Mouse (Mus musculus) neural tube, embryonic 12.5 days (tissue): ENCODE results near the gene Dtl. TPM values are rescaled to one million over a fixed set of nuclear protein-coding genes. Genes with fewer than 3 reads are reported as not detected.
"Not testable (repeated sequence)": the region's sequence is repeated elsewhere in the genome, so short reads cannot be mapped to it uniquely, and the experiment has no call there.

Source experiments
- ATAC-seq: fragments of 200-750 bp; cut with Nextera tagmentation; 2 replicates; pipeline ENCODE4 v1.8.0; 2017; ENCODE audit warnings: low read depth, mild to moderate bottlenecking, moderate TSS enrichment, moderate library complexity; ENCODE audit not compliant: low FRiP score
- H3K27ac ChIP-seq: fragments of 300-500 bp; sonication (generic); 2 replicates; pipeline ENCODE4 v1.5.1; 2016
- H3K27me3 ChIP-seq: fragments of 300-500 bp; sonication (generic); replicated peaks from 2 replicates; pipeline ENCODE4 v1.6.1; 2016; ENCODE audit warnings: mild to moderate bottlenecking
- H3K36me3 ChIP-seq: fragments of 300-500 bp; sonication (generic); 2 replicates; pipeline ENCODE4 v1.6.1; 2016; ENCODE audit warnings: mild to moderate bottlenecking
- H3K4me1 ChIP-seq: fragments of 300-500 bp; sonication (generic); 2 replicates; pipeline ENCODE4 v1.6.1; 2016
- H3K4me2 ChIP-seq: fragments of 300-500 bp; sonication (generic); replicated peaks from 2 replicates; pipeline ENCODE4 v1.6.1; 2016; ENCODE audit warnings: mild to moderate bottlenecking
- H3K4me3 ChIP-seq: fragments of 300-500 bp; sonication (generic); 2 replicates; pipeline ENCODE4 v1.5.1; 2016
- H3K9ac ChIP-seq: fragments of 300-500 bp; sonication (generic); 2 replicates; pipeline ENCODE4 v1.6.1; 2016; ENCODE audit warnings: mild to moderate bottlenecking
- H3K9me3 ChIP-seq: fragments of 300-500 bp; sonication (generic); 2 replicates; pipeline ENCODE4 v1.6.1; 2016; ENCODE audit warnings: mild to moderate bottlenecking
- WGBS: fragments of 180-500 bp; shearing (Covaris S2); methylation state at CpG from one replicate; pipeline ENCODE4 v1.1.7; 2016; 5-methylcytosine and 5-hydroxymethylcytosine counted together
- polyA plus RNA-seq: library from polyadenylated mRNA; unstranded; fragments of >200 nt; fragmentation: Nextera tagmentation; extraction: Ambion mirVana; gene quantifications from 2 replicates; pipeline ENCODE4 v1.2.1, GENCODE M21; 2016

Gene Dtl
- polyA plus RNA-seq, 1 experiment from 2014 or later: 34.1 TPM

DNA sequence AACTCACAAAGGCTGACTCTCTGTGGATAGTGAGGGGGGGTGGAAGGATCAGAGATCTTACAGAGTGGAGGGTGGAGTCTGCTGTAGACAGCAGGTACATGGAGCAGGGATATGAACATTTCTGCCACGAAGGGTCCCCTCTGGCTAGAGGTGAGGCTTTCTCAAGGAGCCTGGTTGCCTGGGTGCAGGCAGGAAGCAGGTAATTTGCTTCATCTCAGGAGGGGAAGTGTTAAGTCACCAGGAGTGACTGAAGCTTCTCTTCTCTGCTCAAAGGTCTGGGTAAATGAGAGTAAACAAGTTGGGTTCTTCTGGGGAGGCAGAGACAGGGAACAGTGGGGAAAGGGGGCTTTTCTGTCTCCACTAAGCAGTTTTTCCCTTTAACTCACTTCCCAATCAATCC, 44.3 kb downstream of the Dtl start:
- Histone ChIP-seq H3K27ac (no peak overlapping the region), H3K27me3 (no peaks in the 10 kb centered on the region), H3K4me2 (no peak overlapping the region), H3K9ac (no peak overlapping the region), H3K4me1 (no peaks in the 10 kb centered on the region), H3K4me3 (no peak overlapping the region), H3K36me3 (no peaks in the 10 kb centered on the region), H3K9me3 (no peaks in the 10 kb centered on the region)
- WGBS: 60% methylated on average over 1 of the region's 1 CpGs
- ATAC-seq: no peak

DNA sequence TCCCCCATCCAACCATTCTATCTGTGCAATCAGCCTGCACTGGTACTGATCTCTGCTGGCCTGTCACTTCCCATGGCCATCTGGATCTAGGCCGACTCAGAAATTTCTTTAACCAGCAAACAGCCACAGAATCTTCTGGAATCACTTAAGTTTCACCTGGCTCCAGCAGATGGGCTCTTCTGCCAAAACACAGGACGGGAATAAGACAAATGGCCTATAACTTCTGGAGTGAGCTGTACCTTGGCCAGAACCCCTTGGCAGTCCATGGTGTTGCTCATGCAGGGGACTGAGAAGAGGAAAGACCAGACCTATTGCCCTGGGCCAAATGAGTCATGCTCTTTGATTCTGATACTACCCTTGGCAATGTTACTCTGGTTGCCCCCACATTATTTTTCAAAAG, 45.9 kb downstream of the Dtl start:
- Histone ChIP-seq H3K27me3 (no peaks in the 10 kb centered on the region), H3K4me3 (no peak overlapping the region), H3K4me1 (no peaks in the 10 kb centered on the region), H3K36me3 (no peaks in the 10 kb centered on the region), H3K9me3 (no peaks in the 10 kb centered on the region), H3K9ac (no peak overlapping the region), H3K4me2 (no peak overlapping the region), H3K27ac (no peak overlapping the region)
- 84% methylated on average over 2 of the region's 2 CpGs for WGBS
- no peak for ATAC-seq

DNA sequence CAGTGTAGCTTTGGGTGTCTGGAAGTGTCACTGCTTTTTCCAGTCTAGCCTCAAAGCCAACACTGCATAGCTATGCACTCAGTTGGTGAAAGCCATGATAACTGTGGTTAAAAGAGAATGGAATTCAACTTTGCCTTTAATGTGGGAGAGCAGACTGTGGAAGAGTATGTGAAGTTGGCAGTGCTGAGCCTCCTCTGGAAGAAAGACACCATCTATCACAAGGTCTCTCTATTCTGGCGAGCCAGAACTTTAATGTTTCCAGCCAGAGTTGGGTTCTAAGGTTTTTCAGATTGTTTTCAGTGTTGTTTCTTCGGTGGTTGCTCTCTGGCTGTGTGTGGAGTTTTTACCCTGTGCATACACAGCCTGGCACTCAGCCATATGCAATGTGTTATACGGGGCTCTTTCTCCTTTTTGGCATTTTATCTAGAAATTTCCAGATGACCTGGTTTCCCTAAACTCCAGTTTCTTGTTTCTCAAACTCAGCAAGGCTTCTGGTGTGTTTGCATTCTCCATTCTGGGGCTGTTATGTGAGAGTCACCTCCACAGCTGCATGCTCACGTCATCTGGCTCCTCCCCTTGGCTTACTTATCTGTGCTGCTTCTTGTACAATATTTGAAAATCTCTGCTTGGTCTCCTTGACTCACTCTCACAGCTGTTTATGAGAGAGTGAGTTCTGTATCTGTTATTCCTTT, 47.3 kb downstream of the Dtl start:
- no peaks in the 10 kb centered on the region for H3K36me3 ChIP-seq
- no peak overlapping the region for H3K27ac ChIP-seq
- H3K4me1 ChIP-seq: no peaks in the 10 kb centered on the region
- H3K9ac ChIP-seq: no peak overlapping the region
- H3K4me3 ChIP-seq: no peak overlapping the region
- no peaks in the 10 kb centered on the region for H3K27me3 ChIP-seq
- 82% methylated on average over 4 of the region's 4 CpGs for WGBS
- ATAC-seq: no peak
- H3K4me2 ChIP-seq: no peak overlapping the region
- H3K9me3 ChIP-seq: no peaks in the 10 kb centered on the region

DNA sequence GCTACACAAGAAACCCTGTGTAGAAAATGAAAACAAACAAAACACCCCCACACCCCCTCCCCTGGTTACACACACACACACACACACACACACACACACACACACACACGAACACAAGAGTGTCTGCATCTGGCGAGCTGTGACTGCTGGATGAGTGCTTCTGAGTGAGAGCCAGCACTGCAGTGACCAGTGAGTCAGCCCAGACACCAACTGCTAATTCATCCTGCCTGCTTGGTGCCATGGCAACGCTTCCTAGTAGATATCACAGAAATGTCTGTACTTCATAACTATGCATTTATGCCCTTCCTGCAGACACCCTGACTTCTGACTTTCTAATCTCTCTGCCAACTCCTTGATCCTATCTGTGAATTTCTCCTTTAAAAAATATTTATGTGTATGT, 48.3 kb downstream of the Dtl start:
- H3K4me2 ChIP-seq: no peak overlapping the region
- WGBS: 78% methylated on average over 3 of the region's 3 CpGs

DNA sequence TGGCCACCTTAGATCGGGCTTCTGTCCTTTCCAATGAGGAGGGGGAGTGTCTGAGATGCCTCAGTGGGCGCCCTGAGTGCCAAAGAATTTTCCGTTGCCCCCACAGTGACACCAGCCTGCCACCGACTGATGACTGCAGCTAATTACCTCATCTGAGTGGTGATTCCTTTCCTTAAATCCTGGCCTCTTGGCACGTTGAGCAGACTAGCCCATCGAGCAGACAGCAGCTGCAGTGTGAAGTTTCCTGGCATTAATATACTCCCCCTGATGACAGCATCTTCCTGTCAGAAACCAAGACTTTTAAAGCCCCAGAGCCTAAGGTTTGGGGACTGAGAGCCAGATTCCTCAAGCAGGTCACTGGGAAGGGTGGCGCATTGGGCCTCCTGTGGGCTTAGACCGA, 53.9 kb downstream of the Dtl start:
- no peaks in the 10 kb centered on the region for H3K36me3 ChIP-seq
- H3K9me3 ChIP-seq: no peaks in the 10 kb centered on the region
- H3K27ac ChIP-seq: no peak overlapping the region
- H3K27me3 ChIP-seq: no peaks in the 10 kb centered on the region
- H3K4me2 ChIP-seq: no peak overlapping the region
- 84% methylated on average over 8 of the region's 8 CpGs for WGBS
- ATAC-seq: no peak
- no peak overlapping the region for H3K4me3 ChIP-seq
- no peak overlapping the region for H3K9ac ChIP-seq
- H3K4me1 ChIP-seq: no peaks in the 10 kb centered on the region

More for the DNA sequence above, 48.3 kb downstream of the Dtl start:
- Histone ChIP-seq H3K27ac (no peak overlapping the region), H3K27me3 (no peaks in the 10 kb centered on the region), H3K9me3 (no peaks in the 10 kb centered on the region), H3K36me3 (no peaks in the 10 kb centered on the region), H3K4me1 (no peaks in the 10 kb centered on the region), H3K4me3 (no peak overlapping the region), H3K9ac (no peak overlapping the region)
- no peak for ATAC-seq

DNA sequence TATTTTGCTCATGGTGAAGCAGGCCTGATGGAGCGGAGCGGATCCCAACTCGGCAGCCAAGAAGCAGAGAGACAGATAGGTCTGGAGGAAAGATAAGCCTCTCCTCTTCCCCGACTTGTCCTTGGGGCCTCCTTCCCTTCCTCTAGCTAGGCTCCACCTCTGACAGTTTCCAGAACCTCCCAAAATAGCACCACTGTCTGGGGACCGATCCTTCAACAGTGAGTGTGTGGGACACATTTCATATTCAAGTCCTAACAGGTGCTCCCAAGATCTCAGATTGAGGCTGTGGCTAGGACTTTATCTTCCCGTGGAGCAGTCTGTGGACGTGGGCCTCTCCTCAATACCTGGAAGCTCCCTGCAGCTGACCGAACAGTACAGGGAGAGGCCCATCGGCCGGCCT, 54.7 kb downstream of the Dtl start:
- 90% methylated on average over 10 of the region's 10 CpGs for WGBS
- ATAC-seq: no peak
- Histone ChIP-seq H3K9me3 (no peaks in the 10 kb centered on the region), H3K27ac (no peak overlapping the region), H3K36me3 (no peaks in the 10 kb centered on the region), H3K27me3 (no peaks in the 10 kb centered on the region), H3K9ac (no peak overlapping the region), H3K4me1 (no peaks in the 10 kb centered on the region), H3K4me3 (no peak overlapping the region), H3K4me2 (no peak overlapping the region)

DNA sequence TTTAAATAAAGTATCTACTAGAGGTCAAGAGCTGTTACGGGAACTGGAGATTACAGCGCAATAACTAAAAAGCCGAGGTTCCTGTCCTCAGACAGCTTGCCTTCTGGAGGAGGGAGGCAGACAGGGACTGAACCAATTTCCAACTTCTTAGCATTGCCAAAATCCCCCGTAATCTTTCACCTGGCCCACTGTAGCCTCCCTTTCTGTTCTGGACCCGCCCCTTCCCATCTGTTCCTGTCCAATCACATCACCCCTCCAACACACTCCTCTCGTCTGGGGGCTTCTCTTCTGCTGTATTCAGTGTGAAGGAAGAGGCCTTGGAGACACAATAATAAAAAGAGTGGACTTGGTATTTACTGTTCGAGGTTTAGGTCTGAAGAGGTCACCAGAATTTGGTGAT, 55.1 kb downstream of the Dtl start:
- Histone ChIP-seq H3K27me3 (no peaks in the 10 kb centered on the region), H3K9ac (no peak overlapping the region), H3K4me2 (no peak overlapping the region), H3K36me3 (no peaks in the 10 kb centered on the region), H3K4me3 (no peak overlapping the region), H3K27ac (no peak overlapping the region), H3K9me3 (no peaks in the 10 kb centered on the region), H3K4me1 (no peaks in the 10 kb centered on the region)
- 81% methylated on average over 7 of the region's 7 CpGs for WGBS
- no peak for ATAC-seq

DNA sequence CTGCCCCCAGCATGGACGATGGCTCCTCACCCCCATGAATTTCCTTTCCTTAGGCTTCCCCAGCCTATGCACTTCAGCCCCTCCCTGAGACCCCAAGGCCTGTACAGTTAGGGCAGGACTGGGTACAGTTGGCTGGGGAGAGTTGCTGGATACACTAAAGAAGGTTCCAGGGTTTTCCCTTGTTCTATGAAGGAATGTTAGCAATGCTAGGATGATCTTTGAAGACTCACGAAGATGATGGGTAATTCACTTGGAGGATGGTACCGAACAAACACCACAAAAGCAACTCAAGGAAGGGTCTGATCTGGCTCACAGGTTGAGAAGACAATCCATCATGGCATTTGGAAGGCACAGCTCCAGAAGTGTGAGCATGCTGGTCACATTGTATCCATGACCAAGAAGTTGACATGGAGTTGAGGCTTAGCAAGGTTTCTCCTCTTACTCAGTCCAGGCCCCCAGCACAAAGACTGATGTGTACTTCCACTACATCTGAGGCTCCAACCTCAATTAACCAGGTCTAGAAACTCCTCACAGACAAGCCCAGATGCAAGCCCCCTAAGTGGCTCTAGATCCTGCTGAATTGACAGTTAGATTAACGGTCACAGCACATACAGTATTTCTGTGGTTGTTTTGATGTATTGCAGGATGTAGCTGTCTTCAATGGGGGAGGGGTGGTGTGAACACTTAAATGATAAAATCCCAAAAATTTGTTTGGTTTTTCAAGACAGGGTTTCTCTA, 55.8 kb downstream of the Dtl start:
- no peaks in the 10 kb centered on the region for H3K27me3 ChIP-seq
- 91% methylated on average over 4 of the region's 4 CpGs for WGBS
- H3K36me3 ChIP-seq: no peaks in the 10 kb centered on the region
- no peaks in the 10 kb centered on the region for H3K4me1 ChIP-seq
- no peak overlapping the region for H3K4me3 ChIP-seq
- no peak overlapping the region for H3K4me2 ChIP-seq
- H3K9ac ChIP-seq: no peak overlapping the region
- no peak overlapping the region for H3K27ac ChIP-seq
- no peaks in the 10 kb centered on the region for H3K9me3 ChIP-seq
- no peak for ATAC-seq

GRCm38 (mm10) chr1:191518911-191519310, 56.4 kb downstream of the Dtl start:
- Histone ChIP-seq H3K9me3 (no peaks in the 10 kb centered on the region), H3K4me1 (no peaks in the 10 kb centered on the region), H3K4me3 (no peak overlapping the region), H3K4me2 (no peak overlapping the region), H3K36me3 (no peaks in the 10 kb centered on the region), H3K27ac (no peak overlapping the region), H3K27me3 (no peaks in the 10 kb centered on the region), H3K9ac (no peak overlapping the region)
- WGBS: 87% methylated on average over 4 of the region's 4 CpGs
- ATAC-seq: no peak

GRCm38 (mm10) chr1:191517969-191518368, 57.4 kb downstream of the Dtl start:
- 93% methylated on average over 5 of the region's 5 CpGs for WGBS
- no peak for ATAC-seq

GRCm38 (mm10) chr1:191517056-191517455, 58.3 kb downstream of the Dtl start:
- Histone ChIP-seq H3K4me3 (no peak overlapping the region), H3K9ac (no peak overlapping the region), H3K27ac (no peak overlapping the region), H3K4me2 (no peak overlapping the region), H3K27me3 (no peaks in the 10 kb centered on the region), H3K4me1 (no peaks in the 10 kb centered on the region), H3K9me3 (no peaks in the 10 kb centered on the region), H3K36me3 (no peaks in the 10 kb centered on the region)
- ATAC-seq: no peak
- WGBS: 66% methylated on average over 3 of the region's 3 CpGs

More at GRCm38 (mm10) chr1:191517969-191518368, 57.4 kb downstream of the Dtl start:
- Histone ChIP-seq H3K9ac (no peak overlapping the region), H3K27me3 (no peaks in the 10 kb centered on the region), H3K4me1 (no peaks in the 10 kb centered on the region), H3K27ac (no peak overlapping the region), H3K36me3 (no peaks in the 10 kb centered on the region), H3K4me3 (no peak overlapping the region), H3K4me2 (no peak overlapping the region), H3K9me3 (no peaks in the 10 kb centered on the region)

DNA sequence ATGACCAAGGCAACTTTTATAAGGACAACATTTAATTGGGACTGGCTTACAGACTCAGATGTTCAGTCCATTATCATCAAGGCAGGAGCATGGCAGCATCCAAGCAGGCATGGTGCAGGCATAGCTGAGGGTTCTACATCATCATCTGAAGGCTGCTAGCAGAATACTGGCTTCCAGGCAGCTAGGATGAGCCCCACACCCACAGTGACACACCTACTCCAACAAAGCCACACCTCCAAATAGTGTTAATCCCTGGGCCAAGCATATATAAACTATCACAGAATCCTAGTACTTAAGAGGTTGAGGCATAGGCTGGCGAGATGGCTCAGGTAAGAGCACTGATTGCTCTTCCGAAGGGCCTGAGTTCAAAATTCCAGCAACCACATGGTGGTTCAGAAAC, 59.0 kb downstream of the Dtl start:
- not testable (repeated sequence) for H3K36me3 ChIP-seq, H3K9ac ChIP-seq, H3K9me3 ChIP-seq, H3K4me3 ChIP-seq, H3K4me2 ChIP-seq, ATAC-seq, H3K27me3 ChIP-seq, H3K4me1 ChIP-seq, H3K27ac ChIP-seq
- WGBS: 88% methylated on average over 2 of the region's 2 CpGs

DNA sequence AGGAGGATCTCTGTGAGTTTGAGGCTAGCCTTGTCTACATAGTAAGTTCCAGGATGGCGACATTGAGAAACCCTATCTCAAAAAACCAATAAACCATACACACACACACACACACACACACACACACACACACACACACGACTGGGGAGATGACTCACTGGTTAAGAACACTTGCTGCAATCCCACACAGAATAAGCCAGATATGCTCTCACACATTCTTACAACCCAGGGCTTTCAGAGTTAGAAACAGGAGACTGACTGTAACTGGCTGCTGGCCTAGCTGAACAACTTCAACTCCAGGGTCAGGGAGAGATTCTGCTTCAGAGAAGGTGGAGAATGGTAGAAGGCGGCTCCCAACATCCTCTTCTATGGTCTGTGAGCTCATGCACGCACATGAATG, 62.1 kb downstream of the Dtl start:
- Histone ChIP-seq H3K36me3 (no peaks in the 10 kb centered on the region), H3K9me3 (no peaks in the 10 kb centered on the region), H3K9ac (no peak overlapping the region), H3K4me3 (no peak overlapping the region), H3K4me1 (no peaks in the 10 kb centered on the region), H3K27ac (no peak overlapping the region), H3K4me2 (no peak overlapping the region), H3K27me3 (no peaks in the 10 kb centered on the region)
- ATAC-seq: no peak
- WGBS: 89% methylated on average over 4 of the region's 4 CpGs
